Comparison of ENCODE assay signal across 16 mouse cellular contexts in the genomic region with DNA sequence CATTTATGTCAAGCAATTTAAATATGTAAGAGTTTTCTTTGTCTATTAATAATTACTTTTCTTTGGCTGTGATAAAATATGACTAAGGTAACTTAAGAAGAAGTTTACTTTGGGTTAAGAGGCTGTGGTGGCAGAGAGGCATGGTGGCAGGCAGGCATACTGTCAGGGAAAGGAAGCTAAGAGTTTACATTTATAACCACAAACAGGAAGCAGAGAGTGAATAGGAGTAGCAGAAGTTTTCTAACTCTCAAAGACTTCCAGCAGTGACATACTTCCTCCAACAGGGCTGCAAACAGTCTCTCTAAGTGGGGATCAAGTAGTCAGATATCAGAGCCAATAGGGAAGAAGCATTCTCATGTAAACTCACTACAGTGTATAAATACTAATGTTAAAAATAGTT.
"Had no signal": no experiment of that assay in that cellular context is flagged by ENCODE, and none has a peak within 500 bp of the region (broad histone marks: within the 10 kb centered on the region; RNA-seq: fewer than 3 reads in every experiment).

No protein-coding gene starts in this region.

- H3K4me3 ChIP-seq: limb, embryonic 13.5 days; midbrain, embryonic 10.5 days; neural tube, embryonic 13.5 days; stomach, embryonic 15.5 days had no signal

- H3K4me1 ChIP-seq: limb, embryonic 13.5 days; midbrain, embryonic 10.5 days; neural tube, embryonic 13.5 days; stomach, embryonic 15.5 days had no signal

- H3K4me2 ChIP-seq: limb, embryonic 13.5 days; neural tube, embryonic 13.5 days; stomach, embryonic 15.5 days had no signal

- DNase-seq: kidney, adult 11 months; kidney, adult 9 months; kidney, postnatal 36 days; left cerebral cortex, postnatal 4 days; lung, adult 2 months; lung, postnatal 14 days; midbrain, embryonic 14.5 days; right cerebral cortex, postnatal 14 days; thymus, adult 2 months; thymus, postnatal 25 days had no signal

- H3K27ac ChIP-seq: kidney, postnatal 0 days; limb, embryonic 13.5 days; liver, embryonic 14.5 days; midbrain, embryonic 10.5 days; neural tube, embryonic 13.5 days; stomach, embryonic 15.5 days had no signal

- H3K9ac ChIP-seq: limb, embryonic 13.5 days; liver, embryonic 14.5 days; neural tube, embryonic 13.5 days; stomach, embryonic 15.5 days had no signal

- H3K36me3 ChIP-seq: limb, embryonic 13.5 days; midbrain, embryonic 10.5 days; neural tube, embryonic 13.5 days; stomach, embryonic 15.5 days had no signal

- H3K9me3 ChIP-seq: limb, embryonic 13.5 days; midbrain, embryonic 10.5 days; neural tube, embryonic 13.5 days; stomach, embryonic 15.5 days had no signal

- H3K27me3 ChIP-seq: limb, embryonic 13.5 days; neural tube, embryonic 13.5 days; stomach, embryonic 15.5 days had no signal
